ENCODE assay signal across 9 mouse cellular contexts in the genomic region with DNA sequence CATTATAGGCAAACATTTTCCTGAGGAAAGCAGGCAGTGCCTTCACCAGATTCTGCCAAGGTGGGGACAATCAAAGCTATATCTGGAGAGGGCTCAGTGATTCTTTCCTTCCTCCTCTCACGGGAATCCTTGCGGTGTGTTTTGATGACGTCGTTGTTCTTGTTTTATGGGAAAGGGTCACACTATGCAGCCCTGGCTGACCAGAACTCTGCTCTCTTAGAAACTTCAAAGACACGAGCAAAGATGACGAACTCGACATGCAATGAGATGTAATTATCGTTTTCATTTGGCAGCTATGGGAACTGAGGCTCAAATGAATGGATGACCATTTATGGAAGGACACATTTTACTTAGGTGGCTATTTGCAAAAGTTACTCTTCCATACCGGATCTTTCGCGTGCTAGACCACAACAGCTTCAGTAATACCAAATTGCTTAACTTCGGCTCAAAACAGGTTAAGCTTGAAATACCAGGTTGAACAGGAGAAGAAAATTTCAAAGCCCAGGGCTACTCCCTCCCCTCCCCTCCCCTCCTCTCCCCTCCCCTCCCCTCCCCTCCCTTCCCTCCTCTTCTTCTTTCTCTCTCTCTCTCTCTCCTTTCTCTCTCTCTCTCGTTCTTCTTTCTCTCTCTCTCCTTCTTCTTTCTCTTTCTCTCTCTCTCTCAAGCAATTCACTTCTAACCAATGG. TPM values are rescaled to one million over a fixed set of nuclear protein-coding genes. Genes with fewer than 3 reads are reported as not detected.
DNase-seq lines count a peak whose midpoint lies in the region; ATAC-seq and TF ChIP-seq lines count a peak whose summit lies in the region.
"Had no signal": no experiment of that assay in that cellular context is flagged by ENCODE, and none has a peak within 500 bp of the region (broad histone marks: within the 10 kb centered on the region; RNA-seq: fewer than 3 reads in every experiment).

No protein-coding gene starts in this region.

- peaks cover 5% of the 10 kb centered on the region; the same call in 1 of the 2 replicates for H3K4me1 ChIP-seq in kidney, embryonic 14.5 days (ENCODE audit: control insufficient read depth, insufficient read depth, low read length)
- peaks cover 22% of the 10 kb centered on the region for H3K4me1 ChIP-seq in G1E (ENCODE audit: insufficient read depth, low read depth, low read length)
- H3K4me1 ChIP-seq in forebrain, embryonic 14.5 days (ENCODE audit: control insufficient read depth, insufficient read depth, low read length): no peaks in the 10 kb centered on the region
- peaks cover 20% of the 10 kb centered on the region for H3K4me1 ChIP-seq in liver, embryonic 16.5 days (ENCODE audit: control insufficient read depth, low read depth, low read length)

- H3K4me3 ChIP-seq in kidney, embryonic 14.5 days (ENCODE audit: low read length): peak overlapping the region; percentile 11; the same call in 1 of the 2 replicates
- peak overlapping the region; percentile 54 for H3K4me3 ChIP-seq in G1E (ENCODE audit: low read depth, low read length)
- H3K4me3 ChIP-seq in forebrain, embryonic 14.5 days (ENCODE audit: low read depth, low read length): no peak overlapping the region
- peak overlapping the region; percentile 44 for H3K4me3 ChIP-seq in liver, embryonic 16.5 days (ENCODE audit: low read depth, low read length)

- no peak for DNase-seq in kidney, postnatal 14 days
- no peak for DNase-seq in G1E (ENCODE audit: low spot score)
- DNase-seq in forebrain, embryonic 14.5 days (ENCODE audit: low spot score): no peak
- no peak for DNase-seq in natural killer cell, adult 2 months (ENCODE audit: low spot score in 2 of 2)
- DNase-seq in cerebellum, adult 11 months: no peak

- H3K4me2 ChIP-seq in kidney, embryonic 14.5 days (replicated peaks; ENCODE audit: low read depth, low read length): peak overlapping the region; percentile 32
- H3K4me2 ChIP-seq in forebrain, embryonic 14.5 days (ENCODE audit: low read length): 0 out of 2 replicates have a peak overlapping the region, but pooled peaks have one; percentile 23
- H3K4me2 ChIP-seq in liver, embryonic 16.5 days (ENCODE audit: low read depth, low read length): peak overlapping the region; percentile 70

- H3K9me3 ChIP-seq in kidney, embryonic 14.5 days (ENCODE audit: control insufficient read depth, low read length): no peaks in the 10 kb centered on the region
- no peaks in the 10 kb centered on the region for H3K9me3 ChIP-seq in G1E (replicated peaks)
- no peaks in the 10 kb centered on the region for H3K9me3 ChIP-seq in forebrain, embryonic 14.5 days (replicated peaks; ENCODE audit: control insufficient read depth, low read length)
- H3K9me3 ChIP-seq in liver, embryonic 16.5 days (replicated peaks; ENCODE audit: control insufficient read depth, low read length): no peaks in the 10 kb centered on the region

- no peak overlapping the region for H3K27ac ChIP-seq in kidney, embryonic 14.5 days (ENCODE audit: low read depth, low read length)
- no peak overlapping the region for H3K27ac ChIP-seq in forebrain, embryonic 14.5 days (ENCODE audit: low read depth, low read length)
- peak overlapping the region; percentile 90 for H3K27ac ChIP-seq in liver, embryonic 16.5 days (ENCODE audit: low read length)

- 17% methylated on average over 13 of the region's 13 CpGs for WGBS in kidney, embryonic 14.5 days
- WGBS in forebrain, embryonic 14.5 days: 28% methylated on average over 13 of the region's 13 CpGs
- WGBS in liver, embryonic 16.5 days (ENCODE audit: insufficient replicate concordance): 13% methylated on average over 13 of the region's 13 CpGs

- H3K27me3 ChIP-seq in kidney, embryonic 14.5 days (ENCODE audit: control insufficient read depth, insufficient read depth, low read length): no peaks in the 10 kb centered on the region
- no peaks in the 10 kb centered on the region for H3K27me3 ChIP-seq in G1E (ENCODE audit: insufficient read depth, low read length)
- H3K27me3 ChIP-seq in forebrain, embryonic 14.5 days (replicated peaks; ENCODE audit: control insufficient read depth, insufficient read depth, low read length): no peaks in the 10 kb centered on the region
- H3K27me3 ChIP-seq in liver, embryonic 16.5 days (ENCODE audit: control insufficient read depth, insufficient read depth, low read depth, low read length): no peaks in the 10 kb centered on the region

- no peak overlapping the region for H3K9ac ChIP-seq in kidney, embryonic 14.5 days (ENCODE audit: low read depth, low read length)
- no peak overlapping the region for H3K9ac ChIP-seq in forebrain, embryonic 14.5 days (ENCODE audit: low read length)
- peak overlapping the region; percentile 54 for H3K9ac ChIP-seq in liver, embryonic 16.5 days (ENCODE audit: low read depth, low read length)

- ATAC-seq in kidney, embryonic 14.5 days (ENCODE audit: low FRiP score, low TSS enrichment): no peak
- ATAC-seq in G1E (ENCODE audit: extremely low read depth, insufficient number of reproducible peaks, low FRiP score, poor library complexity, severe bottlenecking): no peak
- ATAC-seq in forebrain, embryonic 14.5 days: no peak
- peak; percentile 51 for ATAC-seq in liver, embryonic 16.5 days (ENCODE audit: low read depth)

- peaks cover 18% of the 10 kb centered on the region for H3K36me3 ChIP-seq in kidney, embryonic 14.5 days (ENCODE audit: control insufficient read depth, insufficient read depth, low read length)
- peaks cover 29% of the 10 kb centered on the region for H3K36me3 ChIP-seq in G1E (replicated peaks)
- H3K36me3 ChIP-seq in forebrain, embryonic 14.5 days (ENCODE audit: control insufficient read depth, insufficient read depth, low read length): peaks cover 22% of the 10 kb centered on the region
- H3K36me3 ChIP-seq in liver, embryonic 16.5 days (ENCODE audit: control insufficient read depth, insufficient read depth): peaks cover 14% of the 10 kb centered on the region

- TF ChIP-seq CTCF in G1E (IDR thresholded peaks at IDR 0.05; ENCODE audit: low read depth, low read length): no peak

RNA-seq across cellular contexts. Expression of gene Pdik1l, which starts 14.8 kb away (rescaled TPM):
- polyA plus RNA-seq in kidney, embryonic 14.5 days (2014; fragmentation: Nextera tagmentation; extraction: Ambion mirVana): 14.9 and 18.8 TPM in 2 replicates
- total RNA-seq in G1E (2014; fragmentation: Nextera tagmentation) (40.5 and 42.9 TPM in 2 replicates), G1E (2017) (43.3 and 53.2 TPM in 2 replicates)
- polyA plus RNA-seq in G1E (2012): 3.2 and 4.0 TPM in 2 replicates
- polyA plus RNA-seq in forebrain, embryonic 14.5 days (2014; fragmentation: Nextera tagmentation; extraction: Ambion mirVana): 32.2 and 40.5 TPM in 2 replicates
- polyA plus RNA-seq in liver, embryonic 16.5 days (2015; fragmentation: Nextera tagmentation; extraction: Ambion mirVana): 10.4 and 11.9 TPM in 2 replicates

RNA-seq across cellular contexts. Expression of gene Grrp1, which starts 19.0 kb away (rescaled TPM):
- polyA plus RNA-seq in kidney, embryonic 14.5 days (2014; fragmentation: Nextera tagmentation; extraction: Ambion mirVana): 9.2 and 12.8 TPM in 2 replicates
- total RNA-seq in G1E (2014; fragmentation: Nextera tagmentation) (not detected in 2 replicates), G1E (2017) (not detected in 2 replicates)
- polyA plus RNA-seq in G1E (2012): not detected in 2 replicates
- polyA plus RNA-seq in forebrain, embryonic 14.5 days (2014; fragmentation: Nextera tagmentation; extraction: Ambion mirVana): 10.1 and 11.6 TPM in 2 replicates
- polyA plus RNA-seq in liver, embryonic 16.5 days (2015; fragmentation: Nextera tagmentation; extraction: Ambion mirVana): 0.78 and 0.79 TPM in 2 replicates

RNA-seq across cellular contexts. Expression of gene Gm30191, which starts 26.1 kb away (rescaled TPM):
- not detected in 2 replicates for polyA plus RNA-seq in kidney, embryonic 14.5 days (2014; fragmentation: Nextera tagmentation; extraction: Ambion mirVana)
- total RNA-seq in G1E (2014; fragmentation: Nextera tagmentation) (not detected in 2 replicates), G1E (2017) (not detected in 2 replicates)
- not detected in 2 replicates for polyA plus RNA-seq in G1E (2012)
- not detected in 2 replicates for polyA plus RNA-seq in forebrain, embryonic 14.5 days (2014; fragmentation: Nextera tagmentation; extraction: Ambion mirVana)
- not detected in 2 replicates for polyA plus RNA-seq in liver, embryonic 16.5 days (2015; fragmentation: Nextera tagmentation; extraction: Ambion mirVana)
- total RNA-seq: layer of hippocampus, adult 8-10 months had no signal
- polyA plus RNA-seq: cortical plate, adult 2 months had no signal

RNA-seq across cellular contexts. Expression of gene Zfp593, which starts 27.5 kb away (rescaled TPM):
- polyA plus RNA-seq in kidney, embryonic 14.5 days (2014; fragmentation: Nextera tagmentation; extraction: Ambion mirVana): 17.5 and 18.9 TPM in 2 replicates
- total RNA-seq in G1E (2014; fragmentation: Nextera tagmentation) (9.0 and 10.2 TPM in 2 replicates), G1E (2017) (9.8 and 10.7 TPM in 2 replicates)
- polyA plus RNA-seq in G1E (2012): 41.8 and 52.9 TPM in 2 replicates
- polyA plus RNA-seq in forebrain, embryonic 14.5 days (2014; fragmentation: Nextera tagmentation; extraction: Ambion mirVana): 14.4 and 15.8 TPM in 2 replicates
- 4.0 and 4.5 TPM in 2 replicates for polyA plus RNA-seq in liver, embryonic 16.5 days (2015; fragmentation: Nextera tagmentation; extraction: Ambion mirVana)

RNA-seq across cellular contexts. Expression of gene E130218I03Rik, which starts 29.4 kb away (rescaled TPM):
- polyA plus RNA-seq in kidney, embryonic 14.5 days (2014; fragmentation: Nextera tagmentation; extraction: Ambion mirVana): 0.41 TPM in 1 of 2 replicates, not detected in the other
- not detected in 2 replicates for total RNA-seq in G1E (2014; fragmentation: Nextera tagmentation)
- 0.16 and 0.23 TPM in 2 replicates for total RNA-seq in G1E (2017)
- polyA plus RNA-seq in G1E (2012): 0.11 and 0.19 TPM in 2 replicates
- 0.17 TPM in 1 of 2 replicates, not detected in the other for polyA plus RNA-seq in forebrain, embryonic 14.5 days (2014; fragmentation: Nextera tagmentation; extraction: Ambion mirVana)
- polyA plus RNA-seq in liver, embryonic 16.5 days (2015; fragmentation: Nextera tagmentation; extraction: Ambion mirVana): 0.11 and 0.13 TPM in 2 replicates
- total RNA-seq: layer of hippocampus, adult 8-10 months had no signal
- polyA plus RNA-seq: cortical plate, adult 2 months had no signal
